Mouse (Mus musculus): Measurements from ENCODE around the gene Erc2.

DNA sequence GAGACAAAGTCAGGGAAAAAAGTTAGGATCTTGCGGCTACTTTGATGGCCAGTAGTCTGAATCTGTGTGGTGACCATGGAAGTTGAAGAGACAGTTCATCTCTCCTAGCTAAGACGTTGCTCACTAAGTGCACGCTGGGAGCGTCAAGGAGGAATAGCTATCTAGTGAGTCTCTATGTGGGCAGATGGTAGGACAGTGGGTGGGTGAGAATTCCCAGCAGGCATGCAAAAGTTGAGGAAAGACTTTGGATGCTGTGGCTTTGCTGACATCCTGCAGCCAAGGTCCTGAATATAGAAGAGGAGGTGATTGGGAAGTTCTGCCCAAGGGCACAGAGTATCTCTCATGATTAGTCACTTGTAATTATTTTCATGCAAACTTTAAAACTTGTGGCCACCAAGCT is 162.6 kb downstream of the Erc2 start:
- TF ChIP-seq CTCF (IDR thresholded peaks at IDR 0.05; ENCODE audit: low read depth) (no peak), EP300 (IDR thresholded peaks at IDR 0.05; ENCODE audit: low read depth) (no peak)

Measured in liver, postnatal 0 days (tissue).